Mouse (Mus musculus) heart, adult 2 months (tissue): Measurements from ENCODE around the gene Smarcb1.

Source experiments
- CTCF ChIP-seq: fragments of 200-600 bp; IDR thresholded peaks from 2 replicates; pipeline ENCODE4 v1.8.1; 2022; ENCODE audit warnings: antibody characterized with exemption, mild to moderate bottlenecking, moderate library complexity
- EP300 ChIP-seq: fragments of 200-500 bp; IDR thresholded peaks from 2 replicates; pipeline ENCODE4 v1.6.1; 2011; ENCODE audit warnings: low read depth, low read length, control low read depth; ENCODE audit not compliant: insufficient read depth
- POLR2A ChIP-seq: fragments of 200-500 bp; IDR thresholded peaks from 2 replicates; pipeline ENCODE4 v1.6.1; 2011; ENCODE audit warnings: mild to moderate bottlenecking, low read depth, low read length, control low read depth; ENCODE audit not compliant: insufficient read depth

- TF ChIP-seq CTCF (no peak), EP300 (no peak), POLR2A (no peak)
These were observed 23.3 kb downstream of the Smarcb1 start for GRCm38 (mm10) chr10:75898039-75898564.
